Mouse (Mus musculus) kidney, adult 2 months (tissue): ENCODE results near the gene Necab2. TPM values are rescaled to one million over a fixed set of nuclear protein-coding genes. Genes with fewer than 3 reads are reported as not detected.
A peak's percentile ranks its signal among the peaks of the same experiment; 100 is the strongest.

Experiments
- DNase-seq: peaks from one replicate; pipeline ENCODE4 v3.0.0; 2021
- H3K27ac ChIP-seq: fragments of 200-500 bp; 2 replicates; pipeline ENCODE4 v1.5.1; 2012; ENCODE audit warnings: low read depth, low read length, control low read depth, inconsistent platforms; ENCODE audit not compliant: insufficient read depth
- H3K27me3 ChIP-seq: fragments of 200-500 bp; replicated peaks from 2 replicates; pipeline ENCODE4 v1.6.1; 2012; ENCODE audit warnings: mild to moderate bottlenecking, moderate library complexity, low read length, inconsistent platforms; ENCODE audit not compliant: control insufficient read depth, insufficient read depth
- H3K36me3 ChIP-seq: fragments of 200-500 bp; 2 replicates; pipeline ENCODE4 v1.6.1; 2012; ENCODE audit warnings: mild to moderate bottlenecking, moderate library complexity, low read length, inconsistent platforms; ENCODE audit not compliant: control insufficient read depth, insufficient read depth
- H3K4me1 ChIP-seq: fragments of 200-500 bp; 2 replicates; pipeline ENCODE4 v1.6.1; 2011; ENCODE audit warnings: low read length; ENCODE audit not compliant: control insufficient read depth, insufficient read depth
- H3K4me3 ChIP-seq: fragments of 200-500 bp; 2 replicates; pipeline ENCODE4 v1.5.1; 2011; ENCODE audit warnings: mild to moderate bottlenecking, low read depth, low read length, control low read depth; ENCODE audit not compliant: insufficient read depth
- CTCF ChIP-seq: fragments of 200-500 bp; conservative IDR thresholded peaks from 2 replicates; pipeline ENCODE4 v1.5.1; 2011; ENCODE audit warnings: low read depth, mild to moderate bottlenecking, control low read depth, low read length, moderate library complexity, mixed read lengths; ENCODE audit not compliant: insufficient read depth, insufficient read length
- POLR2A ChIP-seq: fragments of 200-500 bp; IDR thresholded peaks from one replicate; pipeline ENCODE4 v1.6.1; 2011; ENCODE audit warnings: low read depth, low read length, control low read depth
- WGBS: fragments of 180-500 bp; shearing (Covaris S2); methylation state at CpG from one replicate; pipeline ENCODE4 v1.1.7; 2018; 5-methylcytosine and 5-hydroxymethylcytosine counted together
- polyA plus RNA-seq: library from polyadenylated mRNA; depleted of rRNA; stranded (reverse); fragments of >200 nt; gene quantifications from 2 replicates; pipeline ENCODE4 v1.2.3, GENCODE M21; 2012

Gene Necab2
- polyA plus RNA-seq, 1 experiment = 0.11 TPM

GRCm38 (mm10) chr8:119439893-119440249, 6.6 kb upstream of the Necab2 start:
- no peak for TF ChIP-seq POLR2A
- TF ChIP-seq CTCF = no peak
- H3K4me3 ChIP-seq = peak overlapping the region; percentile 25
- peaks cover 1% of the 10 kb centered on the region for H3K36me3 ChIP-seq
- peak overlapping the region; percentile 42 for H3K27ac ChIP-seq
- 52% methylated on average over 7 of the region's 7 CpGs for WGBS
- peaks cover 16% of the 10 kb centered on the region for H3K4me1 ChIP-seq
- no peak for DNase-seq
- no peaks in the 10 kb centered on the region for H3K27me3 ChIP-seq

- TF ChIP-seq POLR2A (no peak), CTCF (peak; percentile 77)
- no peaks in the 10 kb centered on the region for H3K27me3 ChIP-seq
- H3K36me3 ChIP-seq = peaks cover 1% of the 10 kb centered on the region
- peak overlapping the region; percentile 83 for H3K27ac ChIP-seq
- H3K4me3 ChIP-seq = peak overlapping the region; percentile 25
- DNase-seq = peak; percentile 96
- WGBS = 16% methylated on average over 16 of the region's 16 CpGs
- peaks cover 16% of the 10 kb centered on the region for H3K4me1 ChIP-seq
Measured at GRCm38 (mm10) chr8:119440250-119440951, 6.1 kb upstream of the Necab2 start.

- no peak for TF ChIP-seq CTCF
- H3K27ac ChIP-seq = peak overlapping the region; percentile 83
- DNase-seq = no peak
- H3K36me3 ChIP-seq = peaks cover 1% of the 10 kb centered on the region
- no peaks in the 10 kb centered on the region for H3K27me3 ChIP-seq
- no peak overlapping the region for H3K4me3 ChIP-seq
- H3K4me1 ChIP-seq = peaks cover 16% of the 10 kb centered on the region
- 30% methylated on average over 1 of the region's 1 CpGs for WGBS
Measured at GRCm38 (mm10) chr8:119440952-119441270, 5.6 kb upstream of the Necab2 start.

GRCm38 (mm10) chr8:119442013-119442412, 4.5 kb upstream of the Necab2 start:
- Histone ChIP-seq H3K27ac (no peak overlapping the region), H3K36me3 (peaks cover 1% of the 10 kb centered on the region), H3K4me3 (no peak overlapping the region), H3K27me3 (no peaks in the 10 kb centered on the region), H3K4me1 (peaks cover 11% of the 10 kb centered on the region)
- TF ChIP-seq CTCF (no peak), POLR2A (no peak)
- WGBS = 60% methylated on average over 5 of the region's 5 CpGs
- no peak for DNase-seq

- 97% methylated on average over 8 of the region's 8 CpGs for WGBS
- no peak for DNase-seq
- TF ChIP-seq CTCF (no peak), POLR2A (no peak)
- Histone ChIP-seq H3K4me1 (peaks cover 11% of the 10 kb centered on the region), H3K27ac (no peak overlapping the region), H3K4me3 (no peak overlapping the region), H3K27me3 (no peaks in the 10 kb centered on the region), H3K36me3 (peaks cover 1% of the 10 kb centered on the region)
Measured at GRCm38 (mm10) chr8:119442970-119443369, 3.5 kb upstream of the Necab2 start.

- TF ChIP-seq POLR2A (no peak), CTCF (no peak)
- H3K27me3 ChIP-seq = no peaks in the 10 kb centered on the region
- no peak overlapping the region for H3K4me3 ChIP-seq
- DNase-seq = no peak
- peaks cover 1% of the 10 kb centered on the region for H3K36me3 ChIP-seq
- 3% methylated on average over 67 of the region's 80 CpGs for WGBS
- no peaks in the 10 kb centered on the region for H3K4me1 ChIP-seq
- H3K27ac ChIP-seq = no peak overlapping the region
Measured at GRCm38 (mm10) chr8:119446990-119447780, 666 bp downstream of the Necab2 start.

GRCm38 (mm10) chr8:119447781-119448170, 1.3 kb downstream of the Necab2 start:
- no peak overlapping the region for H3K27ac ChIP-seq
- no peak for DNase-seq
- WGBS = 8% methylated on average over 17 of the region's 17 CpGs
- H3K4me1 ChIP-seq = no peaks in the 10 kb centered on the region
- no peaks in the 10 kb centered on the region for H3K27me3 ChIP-seq
- H3K4me3 ChIP-seq = no peak overlapping the region
- TF ChIP-seq POLR2A = no peak
- no peak for TF ChIP-seq CTCF
- H3K36me3 ChIP-seq = peaks cover 1% of the 10 kb centered on the region
